Mouse (Mus musculus) liver, embryonic 13.5 days (tissue): Measurements from ENCODE around the gene Stk38l. TPM values are rescaled to one million over a fixed set of nuclear protein-coding genes. Genes with fewer than 3 reads are reported as not detected.
A peak's percentile ranks its signal among the peaks of the same experiment; 100 is the strongest.
"Not testable (repeated sequence)": the region's sequence is repeated elsewhere in the genome, so short reads cannot be mapped to it uniquely, and the experiment has no call there.

ENCODE experiments used
- ATAC-seq: fragments of 200-750 bp; cut with Nextera tagmentation; 2 replicates; pipeline ENCODE4 v1.8.0; 2017; ENCODE audit warnings: low read depth, mild to moderate bottlenecking, moderate number of reproducible peaks, moderate library complexity
- DNase-seq: peaks from one replicate; pipeline ENCODE4 v3.0.0; 2022
- H3K27ac ChIP-seq: fragments of 300-500 bp; sonication (generic); 2 replicates; pipeline ENCODE4 v1.5.1; 2015; ENCODE audit warnings: moderate library complexity, mild to moderate bottlenecking, inconsistent platforms
- H3K27me3 ChIP-seq: fragments of 300-500 bp; sonication (generic); 2 replicates; pipeline ENCODE4 v1.6.1; 2015; ENCODE audit warnings: mild to moderate bottlenecking, inconsistent platforms
- H3K36me3 ChIP-seq: fragments of 300-500 bp; sonication (generic); 2 replicates; pipeline ENCODE4 v1.6.1; 2015; ENCODE audit warnings: mild to moderate bottlenecking, inconsistent platforms
- H3K4me1 ChIP-seq: fragments of 300-500 bp; sonication (generic); replicated peaks from 2 replicates; pipeline ENCODE4 v1.6.1; 2015; ENCODE audit warnings: inconsistent platforms
- H3K4me2 ChIP-seq: fragments of 300-500 bp; sonication (generic); 2 replicates; pipeline ENCODE4 v1.6.1; 2015; ENCODE audit warnings: inconsistent platforms, mild to moderate bottlenecking, moderate library complexity
- H3K4me3 ChIP-seq: fragments of 300-500 bp; sonication (generic); replicated peaks from 2 replicates; pipeline ENCODE4 v1.5.1; 2015; ENCODE audit warnings: mild to moderate bottlenecking, inconsistent platforms
- H3K9ac ChIP-seq: fragments of 300-500 bp; sonication (generic); 2 replicates; pipeline ENCODE4 v1.6.1; 2015; ENCODE audit warnings: mild to moderate bottlenecking, inconsistent platforms
- H3K9me3 ChIP-seq: fragments of 300-500 bp; sonication (generic); replicated peaks from 2 replicates; pipeline ENCODE4 v1.6.1; 2016; ENCODE audit warnings: inconsistent platforms
- WGBS: fragments of 180-500 bp; shearing (Covaris S2); methylation state at CpG from one replicate; pipeline ENCODE4 v1.1.7; 2015; ENCODE audit not compliant: insufficient replicate concordance; 5-methylcytosine and 5-hydroxymethylcytosine counted together
- polyA plus RNA-seq: library from polyadenylated mRNA; unstranded; fragments of >200 nt; fragmentation: Nextera tagmentation; extraction: Ambion mirVana; gene quantifications from 2 replicates; pipeline ENCODE4 v1.2.1, GENCODE M21; 2015

Gene Stk38l
- polyA plus RNA-seq, 1 experiment from 2014 or later, result 5.1 TPM

- Histone ChIP-seq H3K27ac (no peak overlapping the region), H3K27me3 (no peaks in the 10 kb centered on the region), H3K4me3 (no peak overlapping the region), H3K4me2 (no peak overlapping the region), H3K4me1 (peaks cover 10% of the 10 kb centered on the region), H3K9ac (no peak overlapping the region), H3K9me3 (no peaks in the 10 kb centered on the region), H3K36me3 (no peaks in the 10 kb centered on the region)
- ATAC-seq, result peak; percentile 26; the same call in 1 of the 2 replicates
- DNase-seq, result no peak
Measured at GRCm38 (mm10) chr6:146740724-146741123, 15.9 kb downstream of the Stk38l start.

- Histone ChIP-seq H3K4me3 (no peak overlapping the region), H3K27me3 (no peaks in the 10 kb centered on the region), H3K36me3 (no peaks in the 10 kb centered on the region), H3K4me1 (peaks cover 10% of the 10 kb centered on the region), H3K9ac (no peak overlapping the region), H3K27ac (no peak overlapping the region), H3K4me2 (no peak overlapping the region), H3K9me3 (no peaks in the 10 kb centered on the region)
- 69% methylated on average over 5 of the region's 5 CpGs for WGBS
- ATAC-seq (no peak), DNase-seq (no peak)
Measured at GRCm38 (mm10) chr6:146741986-146742635, 17.3 kb downstream of the Stk38l start.

- not testable (repeated sequence) for ATAC-seq, H3K9me3 ChIP-seq, H3K27ac ChIP-seq, H3K27me3 ChIP-seq, H3K4me1 ChIP-seq, H3K4me2 ChIP-seq, H3K36me3 ChIP-seq, H3K9ac ChIP-seq, H3K4me3 ChIP-seq, DNase-seq
- WGBS, result 81% methylated on average over 7 of the region's 7 CpGs
Measured at GRCm38 (mm10) chr6:146744266-146744665, 19.5 kb downstream of the Stk38l start.

- no peak for DNase-seq
- Histone ChIP-seq H3K36me3 (no peaks in the 10 kb centered on the region), H3K27ac (no peak overlapping the region), H3K9me3 (no peaks in the 10 kb centered on the region), H3K4me3 (no peak overlapping the region), H3K4me1 (peaks cover 7% of the 10 kb centered on the region), H3K9ac (no peak overlapping the region), H3K27me3 (no peaks in the 10 kb centered on the region), H3K4me2 (no peak overlapping the region)
- ATAC-seq, result no peak
- 76% methylated on average over 1 of the region's 1 CpGs for WGBS
Measured at GRCm38 (mm10) chr6:146745180-146745579, 20.4 kb downstream of the Stk38l start.

GRCm38 (mm10) chr6:146746577-146746976 is 21.8 kb downstream of the Stk38l start:
- no peaks in the 10 kb centered on the region for H3K9me3 ChIP-seq
- H3K9ac ChIP-seq, result no peak overlapping the region
- H3K27me3 ChIP-seq, result no peaks in the 10 kb centered on the region
- no peaks in the 10 kb centered on the region; the same call in 1 of the 2 replicates for H3K4me1 ChIP-seq
- H3K4me2 ChIP-seq, result no peak overlapping the region
- no peak overlapping the region for H3K4me3 ChIP-seq
- no peak for ATAC-seq
- no peaks in the 10 kb centered on the region for H3K36me3 ChIP-seq
- no peak overlapping the region for H3K27ac ChIP-seq
- 59% methylated on average over 5 of the region's 5 CpGs for WGBS
- no peak for DNase-seq

- H3K4me1 ChIP-seq, result peaks cover 2% of the 10 kb centered on the region; the same call in 1 of the 2 replicates
- H3K4me3 ChIP-seq, result no peak overlapping the region
- no peaks in the 10 kb centered on the region for H3K9me3 ChIP-seq
- ATAC-seq (no peak), DNase-seq (no peak)
- H3K9ac ChIP-seq, result no peak overlapping the region
- no peak overlapping the region for H3K27ac ChIP-seq
- H3K4me2 ChIP-seq, result no peak overlapping the region
- no peaks in the 10 kb centered on the region for H3K36me3 ChIP-seq
- no peaks in the 10 kb centered on the region for H3K27me3 ChIP-seq
Measured at GRCm38 (mm10) chr6:146747057-146747456, 22.3 kb downstream of the Stk38l start.

- H3K27ac ChIP-seq, result no peak overlapping the region
- 56% methylated on average over 1 of the region's 1 CpGs for WGBS
- H3K4me2 ChIP-seq, result no peak overlapping the region
- no peaks in the 10 kb centered on the region for H3K36me3 ChIP-seq
- ATAC-seq (no peak), DNase-seq (no peak)
- H3K4me3 ChIP-seq, result no peak overlapping the region
- no peak overlapping the region for H3K9ac ChIP-seq
- no peaks in the 10 kb centered on the region for H3K27me3 ChIP-seq
- no peaks in the 10 kb centered on the region for H3K9me3 ChIP-seq
- peaks cover 2% of the 10 kb centered on the region; the same call in 1 of the 2 replicates for H3K4me1 ChIP-seq
Measured at GRCm38 (mm10) chr6:146748271-146748670, 23.5 kb downstream of the Stk38l start.

- H3K27me3 ChIP-seq, result no peaks in the 10 kb centered on the region
- no peak overlapping the region for H3K9ac ChIP-seq
- H3K4me1 ChIP-seq, result peaks cover 23% of the 10 kb centered on the region
- no peak overlapping the region for H3K27ac ChIP-seq
- H3K36me3 ChIP-seq, result no peaks in the 10 kb centered on the region
- H3K9me3 ChIP-seq, result no peaks in the 10 kb centered on the region
- DNase-seq, result no peak
- no peak overlapping the region for H3K4me3 ChIP-seq
- no peak for ATAC-seq
- no peak overlapping the region for H3K4me2 ChIP-seq
- 74% methylated on average over 1 of the region's 1 CpGs for WGBS
Measured at GRCm38 (mm10) chr6:146751671-146752070, 26.9 kb downstream of the Stk38l start.

- H3K27me3 ChIP-seq, result no peaks in the 10 kb centered on the region
- no peaks in the 10 kb centered on the region for H3K9me3 ChIP-seq
- DNase-seq, result no peak
- H3K4me2 ChIP-seq, result no peak overlapping the region
- peaks cover 25% of the 10 kb centered on the region for H3K4me1 ChIP-seq
- no peak overlapping the region for H3K4me3 ChIP-seq
- no peak overlapping the region for H3K9ac ChIP-seq
- no peak for ATAC-seq
- H3K36me3 ChIP-seq, result no peaks in the 10 kb centered on the region
- no peak overlapping the region for H3K27ac ChIP-seq
- WGBS, result 68% methylated on average over 2 of the region's 2 CpGs
Measured at GRCm38 (mm10) chr6:146752178-146752577, 27.4 kb downstream of the Stk38l start.

- H3K4me3 ChIP-seq, result no peak overlapping the region
- no peak overlapping the region for H3K27ac ChIP-seq
- H3K4me2 ChIP-seq, result no peak overlapping the region
Measured at GRCm38 (mm10) chr6:146752612-146753011, 27.8 kb downstream of the Stk38l start.

GRCm38 (mm10) chr6:146753560-146754160 is 28.9 kb downstream of the Stk38l start:
- 64% methylated on average over 2 of the region's 2 CpGs for WGBS
- H3K27ac ChIP-seq, result no peak overlapping the region
- H3K9me3 ChIP-seq, result no peaks in the 10 kb centered on the region

More at GRCm38 (mm10) chr6:146752612-146753011, 27.8 kb downstream of the Stk38l start:
- ATAC-seq, result no peak
- H3K4me1 ChIP-seq, result peaks cover 25% of the 10 kb centered on the region
- H3K27me3 ChIP-seq, result no peaks in the 10 kb centered on the region
- H3K9ac ChIP-seq, result no peak overlapping the region
- H3K9me3 ChIP-seq, result no peaks in the 10 kb centered on the region
- DNase-seq, result no peak
- H3K36me3 ChIP-seq, result no peaks in the 10 kb centered on the region
- WGBS, result 78% methylated on average over 1 of the region's 1 CpGs

GRCm38 (mm10) chr6:146755136-146755535 is 30.3 kb downstream of the Stk38l start:
- WGBS, result 35% methylated on average over 2 of the region's 2 CpGs
- no peak overlapping the region for H3K9ac ChIP-seq
- H3K4me1 ChIP-seq, result peaks cover 25% of the 10 kb centered on the region
- H3K27ac ChIP-seq, result no peak overlapping the region; the same call in 1 of the 2 replicates
- H3K27me3 ChIP-seq, result no peaks in the 10 kb centered on the region
- H3K4me2 ChIP-seq, result no peak overlapping the region
- no peaks in the 10 kb centered on the region for H3K36me3 ChIP-seq
- H3K9me3 ChIP-seq, result no peaks in the 10 kb centered on the region
- DNase-seq, result no peak
- no peak overlapping the region for H3K4me3 ChIP-seq
- ATAC-seq, result peak; percentile 67

More at GRCm38 (mm10) chr6:146753560-146754160, 28.9 kb downstream of the Stk38l start:
- H3K4me3 ChIP-seq, result no peak overlapping the region
- ATAC-seq, result no peak
- no peak overlapping the region for H3K9ac ChIP-seq
- H3K27me3 ChIP-seq, result no peaks in the 10 kb centered on the region
- no peaks in the 10 kb centered on the region for H3K36me3 ChIP-seq
- no peak for DNase-seq
- H3K4me2 ChIP-seq, result no peak overlapping the region
- H3K4me1 ChIP-seq, result peaks cover 25% of the 10 kb centered on the region
